Mouse (Mus musculus) midbrain, embryonic 11.5 days (tissue): ENCODE data around the gene Mtmr4. TPM values are rescaled to one million over a fixed set of nuclear protein-coding genes. Genes with fewer than 3 reads are reported as not detected.

Experiments used
- ATAC-seq: fragments of 200-750 bp; cut with Nextera tagmentation; 2 replicates; pipeline ENCODE4 v1.8.0; 2017; ENCODE audit warnings: moderate TSS enrichment, moderate library complexity; ENCODE audit not compliant: low FRiP score
- DNase-seq: peaks from one replicate; pipeline ENCODE4 v3.0.0; 2015; ENCODE audit warnings: low spot score; ENCODE audit errors: missing footprints
- H3K27ac ChIP-seq: fragments of 300-500 bp; sonication (generic); 2 replicates; pipeline ENCODE4 v1.5.1; 2014; ENCODE audit warnings: low read depth, low read length
- H3K27me3 ChIP-seq: fragments of 300-500 bp; sonication (generic); 2 replicates; pipeline ENCODE4 v1.6.1; 2014; ENCODE audit warnings: mild to moderate bottlenecking, low read length, moderate library complexity, mixed read lengths; ENCODE audit not compliant: control insufficient read depth, insufficient read depth
- H3K36me3 ChIP-seq: fragments of 300-500 bp; sonication (generic); 2 replicates; pipeline ENCODE4 v1.6.1; 2014; ENCODE audit warnings: mild to moderate bottlenecking, low read length, moderate library complexity, mixed read lengths; ENCODE audit not compliant: control insufficient read depth, insufficient read depth
- H3K4me1 ChIP-seq: fragments of 300-500 bp; sonication (generic); 2 replicates; pipeline ENCODE4 v1.6.1; 2014; ENCODE audit warnings: low read length; ENCODE audit not compliant: control insufficient read depth, insufficient read depth
- H3K4me2 ChIP-seq: fragments of 300-500 bp; sonication (generic); 2 replicates; pipeline ENCODE4 v1.6.1; 2014; ENCODE audit warnings: mild to moderate bottlenecking, moderate library complexity
- H3K4me3 ChIP-seq: fragments of 300-500 bp; sonication (generic); 2 replicates; pipeline ENCODE4 v1.5.1; 2014; ENCODE audit warnings: low read depth, low read length
- H3K9ac ChIP-seq: fragments of 300-500 bp; sonication (generic); 2 replicates; pipeline ENCODE4 v1.6.1; 2014; ENCODE audit warnings: low read length
- H3K9me3 ChIP-seq: fragments of 300-500 bp; sonication (generic); 2 replicates; pipeline ENCODE4 v1.6.1; 2016; ENCODE audit warnings: low read length; ENCODE audit not compliant: control insufficient read depth
- WGBS: fragments of 180-500 bp; shearing (Covaris S2); extraction: QIAGEN DNeasy Blood & Tissue Kit; methylation state at CpG from one replicate; pipeline ENCODE4 v1.1.7; 2014; 5-methylcytosine and 5-hydroxymethylcytosine counted together
- polyA plus RNA-seq: library from polyadenylated mRNA; unstranded; fragments of >200 nt; fragmentation: Nextera tagmentation; extraction: Ambion mirVana; gene quantifications from 2 replicates; pipeline ENCODE4 v1.2.1, GENCODE M21; 2014

Gene Mtmr4
- polyA plus RNA-seq, 1 experiment from 2014 or later: 72.9 TPM

- Histone ChIP-seq H3K36me3 (no peaks in the 10 kb centered on the region), H3K27me3 (no peaks in the 10 kb centered on the region), H3K4me3 (peak overlapping the region; percentile 83), H3K9me3 (no peaks in the 10 kb centered on the region), H3K4me1 (peaks cover 32% of the 10 kb centered on the region), H3K27ac (peak overlapping the region; percentile 67; the same call in 1 of the 2 replicates), H3K9ac (peak overlapping the region; percentile 88), H3K4me2 (peak overlapping the region; percentile 84)
- peak; percentile 94 for DNase-seq
- 2% methylated on average over 25 of the region's 25 CpGs for WGBS
- no peak for ATAC-seq
Measured at GRCm38 (mm10) chr11:87590841-87591525, 979 bp upstream of the Mtmr4 start.

GRCm38 (mm10) chr11:87592354-87592695, 363 bp downstream of the Mtmr4 start:
- H3K9me3 ChIP-seq: no peaks in the 10 kb centered on the region
- peak overlapping the region; percentile 83 for H3K27ac ChIP-seq
- H3K4me1 ChIP-seq: peaks cover 42% of the 10 kb centered on the region
- no peak for ATAC-seq
- peak overlapping the region; percentile 83 for H3K4me3 ChIP-seq
- H3K36me3 ChIP-seq: peaks cover 1% of the 10 kb centered on the region; the same call in 1 of the 2 replicates
- no peaks in the 10 kb centered on the region for H3K27me3 ChIP-seq
- WGBS: under 1% methylated on average over 15 of the region's 15 CpGs
- H3K9ac ChIP-seq: peak overlapping the region; percentile 84
- H3K4me2 ChIP-seq: peak overlapping the region; percentile 79
- DNase-seq: no peak

GRCm38 (mm10) chr11:87592713-87593598, 994 bp downstream of the Mtmr4 start:
- H3K9me3 ChIP-seq: no peaks in the 10 kb centered on the region
- 38% methylated on average over 13 of the region's 13 CpGs for WGBS
- DNase-seq (no peak), ATAC-seq (no peak)
- peak overlapping the region; percentile 83 for H3K4me3 ChIP-seq
- peak overlapping the region; percentile 79 for H3K4me2 ChIP-seq
- H3K4me1 ChIP-seq: peaks cover 42% of the 10 kb centered on the region
- H3K27ac ChIP-seq: peak overlapping the region; percentile 83; the same call in 1 of the 2 replicates
- H3K36me3 ChIP-seq: peaks cover 2% of the 10 kb centered on the region; the same call in 1 of the 2 replicates
- peak overlapping the region; percentile 84 for H3K9ac ChIP-seq
- no peaks in the 10 kb centered on the region for H3K27me3 ChIP-seq

GRCm38 (mm10) chr11:87595327-87595841, 3.4 kb downstream of the Mtmr4 start:
- Histone ChIP-seq H3K4me2 (peak overlapping the region; percentile 93), H3K4me1 (peaks cover 39% of the 10 kb centered on the region), H3K27me3 (no peaks in the 10 kb centered on the region), H3K9ac (peak overlapping the region; percentile 94), H3K4me3 (peak overlapping the region; percentile 58), H3K36me3 (peaks cover 19% of the 10 kb centered on the region), H3K27ac (peak overlapping the region; percentile 55), H3K9me3 (no peaks in the 10 kb centered on the region)
- DNase-seq: peak; percentile 95
- WGBS: under 1% methylated on average over 33 of the region's 37 CpGs
- peak; percentile 64 for ATAC-seq

GRCm38 (mm10) chr11:87595976-87596375, 4.0 kb downstream of the Mtmr4 start:
- Histone ChIP-seq H3K4me2 (peak overlapping the region; percentile 93), H3K9me3 (no peaks in the 10 kb centered on the region), H3K36me3 (peaks cover 25% of the 10 kb centered on the region), H3K9ac (peak overlapping the region; percentile 94), H3K27ac (peak overlapping the region; percentile 55), H3K4me3 (peak overlapping the region; percentile 58), H3K27me3 (no peaks in the 10 kb centered on the region), H3K4me1 (peaks cover 34% of the 10 kb centered on the region)
- no peak for ATAC-seq
- WGBS: 7% methylated on average over 7 of the region's 7 CpGs
- DNase-seq: no peak

GRCm38 (mm10) chr11:87596492-87596891, 4.5 kb downstream of the Mtmr4 start:
- Histone ChIP-seq H3K4me3 (peak overlapping the region; percentile 58), H3K4me1 (peaks cover 34% of the 10 kb centered on the region), H3K9ac (peak overlapping the region; percentile 94), H3K9me3 (no peaks in the 10 kb centered on the region), H3K4me2 (peak overlapping the region; percentile 93), H3K36me3 (peaks cover 28% of the 10 kb centered on the region), H3K27me3 (no peaks in the 10 kb centered on the region), H3K27ac (no peak overlapping the region)
- DNase-seq (no peak), ATAC-seq (no peak)
- 38% methylated on average over 2 of the region's 2 CpGs for WGBS

- H3K36me3 ChIP-seq: peaks cover 30% of the 10 kb centered on the region
- H3K27ac ChIP-seq: no peak overlapping the region
Measured at GRCm38 (mm10) chr11:87597061-87597460, 5.1 kb downstream of the Mtmr4 start.

GRCm38 (mm10) chr11:87599395-87600089, 7.6 kb downstream of the Mtmr4 start:
- H3K4me3 ChIP-seq: no peak overlapping the region
- 88% methylated on average over 13 of the region's 13 CpGs for WGBS
- no peaks in the 10 kb centered on the region for H3K9me3 ChIP-seq
- no peak overlapping the region for H3K9ac ChIP-seq
- H3K4me2 ChIP-seq: no peak overlapping the region
- peaks cover 17% of the 10 kb centered on the region for H3K4me1 ChIP-seq
- ATAC-seq: no peak
- H3K27me3 ChIP-seq: no peaks in the 10 kb centered on the region
- H3K27ac ChIP-seq: no peak overlapping the region
- H3K36me3 ChIP-seq: peaks cover 52% of the 10 kb centered on the region
- no peak for DNase-seq

More at GRCm38 (mm10) chr11:87597061-87597460, 5.1 kb downstream of the Mtmr4 start:
- Histone ChIP-seq H3K4me2 (peak overlapping the region; percentile 93), H3K9me3 (no peaks in the 10 kb centered on the region), H3K27me3 (no peaks in the 10 kb centered on the region), H3K9ac (peak overlapping the region; percentile 18; the same call in 1 of the 2 replicates), H3K4me1 (peaks cover 34% of the 10 kb centered on the region), H3K4me3 (peak overlapping the region; percentile 58; the same call in 1 of the 2 replicates)
- no peak for DNase-seq
- ATAC-seq: no peak
